Mouse (Mus musculus): ENCODE measurements around the gene Crybg1.

- TF ChIP-seq POLR2A (IDR thresholded peaks at IDR 0.05; ENCODE audit: borderline replicate concordance, extremely low read depth, low read depth, low read length) (no peak), CTCF (IDR thresholded peaks at IDR 0.05; ENCODE audit: insufficient read depth, low read length) (no peak)
These were observed 119.1 kb downstream of the Crybg1 start for GRCm38 (mm10) chr10:44029566-44029965.
